Mouse (Mus musculus) kidney, adult 2 months (tissue): ENCODE results near the gene Rnf144a. TPM values are rescaled to one million over a fixed set of nuclear protein-coding genes. Genes with fewer than 3 reads are reported as not detected.

Experiments
- DNase-seq: peaks from one replicate; pipeline ENCODE4 v3.0.0; 2021
- H3K27ac ChIP-seq: fragments of 200-500 bp; 2 replicates; pipeline ENCODE4 v1.5.1; 2012; ENCODE audit warnings: low read depth, low read length, control low read depth, inconsistent platforms; ENCODE audit not compliant: insufficient read depth
- H3K27me3 ChIP-seq: fragments of 200-500 bp; replicated peaks from 2 replicates; pipeline ENCODE4 v1.6.1; 2012; ENCODE audit warnings: mild to moderate bottlenecking, moderate library complexity, low read length, inconsistent platforms; ENCODE audit not compliant: control insufficient read depth, insufficient read depth
- H3K36me3 ChIP-seq: fragments of 200-500 bp; 2 replicates; pipeline ENCODE4 v1.6.1; 2012; ENCODE audit warnings: mild to moderate bottlenecking, moderate library complexity, low read length, inconsistent platforms; ENCODE audit not compliant: control insufficient read depth, insufficient read depth
- H3K4me1 ChIP-seq: fragments of 200-500 bp; 2 replicates; pipeline ENCODE4 v1.6.1; 2011; ENCODE audit warnings: low read length; ENCODE audit not compliant: control insufficient read depth, insufficient read depth
- H3K4me3 ChIP-seq: fragments of 200-500 bp; 2 replicates; pipeline ENCODE4 v1.5.1; 2011; ENCODE audit warnings: mild to moderate bottlenecking, low read depth, low read length, control low read depth; ENCODE audit not compliant: insufficient read depth
- CTCF ChIP-seq: fragments of 200-500 bp; conservative IDR thresholded peaks from 2 replicates; pipeline ENCODE4 v1.5.1; 2011; ENCODE audit warnings: low read depth, mild to moderate bottlenecking, control low read depth, low read length, moderate library complexity, mixed read lengths; ENCODE audit not compliant: insufficient read depth, insufficient read length
- POLR2A ChIP-seq: fragments of 200-500 bp; IDR thresholded peaks from one replicate; pipeline ENCODE4 v1.6.1; 2011; ENCODE audit warnings: low read depth, low read length, control low read depth
- WGBS: fragments of 180-500 bp; shearing (Covaris S2); methylation state at CpG from one replicate; pipeline ENCODE4 v1.1.7; 2018; 5-methylcytosine and 5-hydroxymethylcytosine counted together
- polyA plus RNA-seq: library from polyadenylated mRNA; depleted of rRNA; stranded (reverse); fragments of >200 nt; gene quantifications from 2 replicates; pipeline ENCODE4 v1.2.3, GENCODE M21; 2012

The Rnf144a gene
- polyA plus RNA-seq, 1 experiment, result 12.7 TPM

GRCm38 (mm10) chr12:26373721-26374120 is 41.3 kb downstream of the Rnf144a start:
- TF ChIP-seq POLR2A (no peak), CTCF (no peak)
- DNase-seq, result no peak
- H3K27ac ChIP-seq, result no peak overlapping the region
- 85% methylated on average over 7 of the region's 7 CpGs for WGBS
- H3K27me3 ChIP-seq, result no peaks in the 10 kb centered on the region
- no peaks in the 10 kb centered on the region for H3K4me1 ChIP-seq
- no peak overlapping the region for H3K4me3 ChIP-seq
- no peaks in the 10 kb centered on the region for H3K36me3 ChIP-seq

GRCm38 (mm10) chr12:26370004-26370403 is 45.0 kb downstream of the Rnf144a start:
- TF ChIP-seq CTCF, result no peak
- TF ChIP-seq POLR2A, result no peak
- no peak for DNase-seq
- Histone ChIP-seq H3K4me1 (no peaks in the 10 kb centered on the region), H3K36me3 (no peaks in the 10 kb centered on the region), H3K27me3 (no peaks in the 10 kb centered on the region), H3K4me3 (no peak overlapping the region), H3K27ac (no peak overlapping the region)
- WGBS, result 85% methylated on average over 8 of the region's 8 CpGs

- no peak overlapping the region for H3K4me3 ChIP-seq
- peak; percentile 66 for DNase-seq
- TF ChIP-seq POLR2A (no peak), CTCF (no peak)
- H3K36me3 ChIP-seq, result no peaks in the 10 kb centered on the region
- H3K27ac ChIP-seq, result no peak overlapping the region
- 55% methylated on average over 2 of the region's 2 CpGs for WGBS
- H3K27me3 ChIP-seq, result no peaks in the 10 kb centered on the region
- H3K4me1 ChIP-seq, result no peaks in the 10 kb centered on the region
Observed at GRCm38 (mm10) chr12:26367361-26367760, 47.7 kb downstream of the Rnf144a start.

GRCm38 (mm10) chr12:26366372-26366771 is 48.7 kb downstream of the Rnf144a start:
- H3K4me3 ChIP-seq, result no peak overlapping the region
- no peaks in the 10 kb centered on the region for H3K36me3 ChIP-seq
- no peaks in the 10 kb centered on the region for H3K4me1 ChIP-seq
- H3K27ac ChIP-seq, result no peak overlapping the region
- TF ChIP-seq POLR2A (no peak), CTCF (no peak)
- WGBS, result 90% methylated on average over 4 of the region's 4 CpGs
- DNase-seq, result no peak
- no peaks in the 10 kb centered on the region for H3K27me3 ChIP-seq

- TF ChIP-seq CTCF, result no peak
- no peak for TF ChIP-seq POLR2A
- 83% methylated on average over 3 of the region's 3 CpGs for WGBS
- Histone ChIP-seq H3K27ac (no peak overlapping the region), H3K36me3 (no peaks in the 10 kb centered on the region), H3K4me1 (no peaks in the 10 kb centered on the region), H3K27me3 (no peaks in the 10 kb centered on the region), H3K4me3 (no peak overlapping the region)
- no peak for DNase-seq
Observed at GRCm38 (mm10) chr12:26365531-26366315, 49.3 kb downstream of the Rnf144a start.

GRCm38 (mm10) chr12:26364822-26365221 is 50.2 kb downstream of the Rnf144a start:
- no peak for TF ChIP-seq CTCF
- no peak for TF ChIP-seq POLR2A
- H3K4me3 ChIP-seq, result no peak overlapping the region

GRCm38 (mm10) chr12:26360946-26361523 is 54.0 kb downstream of the Rnf144a start:
- Histone ChIP-seq H3K4me3 (no peak overlapping the region), H3K27ac (no peak overlapping the region), H3K36me3 (no peaks in the 10 kb centered on the region), H3K4me1 (peaks cover 2% of the 10 kb centered on the region; the same call in 1 of the 2 replicates), H3K27me3 (no peaks in the 10 kb centered on the region)
- DNase-seq, result peak; percentile 40
- 32% methylated on average over 10 of the region's 10 CpGs for WGBS
- TF ChIP-seq CTCF, result no peak
- TF ChIP-seq POLR2A, result no peak

More at GRCm38 (mm10) chr12:26364822-26365221, 50.2 kb downstream of the Rnf144a start:
- Histone ChIP-seq H3K27ac (no peak overlapping the region), H3K27me3 (no peaks in the 10 kb centered on the region), H3K36me3 (no peaks in the 10 kb centered on the region), H3K4me1 (peaks cover 2% of the 10 kb centered on the region; the same call in 1 of the 2 replicates)
- peak; percentile 56 for DNase-seq
- 50% methylated on average over 5 of the region's 5 CpGs for WGBS
